Mouse (Mus musculus) testis, postnatal 10 days (tissue): Measurements from ENCODE around the gene Gm44805.

Experiments
- DNase-seq: peaks from one replicate; pipeline ENCODE4 v3.0.0; 2021; ENCODE audit warnings: low spot score

Gm44805 gene

GRCm38 (mm10) chr7:19628536-19629360 is 52.5 kb downstream of the Gm44805 start:
- peak; percentile 99 for DNase-seq

GRCm38 (mm10) chr7:19628192-19628535 is 53.1 kb downstream of the Gm44805 start:
- DNase-seq, result no peak

GRCm38 (mm10) chr7:19627721-19628120 is 53.5 kb downstream of the Gm44805 start:
- DNase-seq, result no peak

- DNase-seq, result no peak
Measured at GRCm38 (mm10) chr7:19623433-19623832, 57.8 kb downstream of the Gm44805 start.

- no peak for DNase-seq
Measured at GRCm38 (mm10) chr7:19622241-19622640, 59.0 kb downstream of the Gm44805 start.
